Mouse (Mus musculus) liver, embryonic 15.5 days (tissue): ENCODE results near the gene Olfr1510. TPM values are rescaled to one million over a fixed set of nuclear protein-coding genes. Genes with fewer than 3 reads are reported as not detected.
"Not testable (repeated sequence)": the region's sequence is repeated elsewhere in the genome, so short reads cannot be mapped to it uniquely, and the experiment has no call there.

ENCODE experiments used
- ATAC-seq: fragments of 200-750 bp; cut with Nextera tagmentation; 2 replicates; pipeline ENCODE4 v1.8.0; 2017; ENCODE audit warnings: moderate number of reproducible peaks, mild to moderate bottlenecking, moderate library complexity; ENCODE audit not compliant: insufficient read depth
- H3K27ac ChIP-seq: fragments of 300-500 bp; sonication (generic); replicated peaks from 2 replicates; pipeline ENCODE4 v1.5.1; 2015; ENCODE audit warnings: mild to moderate bottlenecking, inconsistent platforms
- H3K27me3 ChIP-seq: fragments of 300-500 bp; sonication (generic); 2 replicates; pipeline ENCODE4 v1.6.1; 2015; ENCODE audit warnings: mild to moderate bottlenecking, inconsistent platforms
- H3K36me3 ChIP-seq: fragments of 300-500 bp; sonication (generic); replicated peaks from 2 replicates; pipeline ENCODE4 v1.6.1; 2015; ENCODE audit warnings: moderate library complexity, mild to moderate bottlenecking, inconsistent platforms
- H3K4me1 ChIP-seq: fragments of 300-500 bp; sonication (generic); replicated peaks from 2 replicates; pipeline ENCODE4 v1.6.1; 2015; ENCODE audit warnings: inconsistent platforms
- H3K4me2 ChIP-seq: fragments of 300-500 bp; sonication (generic); 2 replicates; pipeline ENCODE4 v1.6.1; 2015; ENCODE audit warnings: moderate library complexity, mild to moderate bottlenecking, inconsistent platforms
- H3K4me3 ChIP-seq: fragments of 300-500 bp; sonication (generic); replicated peaks from 2 replicates; pipeline ENCODE4 v1.5.1; 2015; ENCODE audit warnings: mild to moderate bottlenecking, inconsistent platforms
- H3K9ac ChIP-seq: fragments of 300-500 bp; sonication (generic); 2 replicates; pipeline ENCODE4 v1.6.1; 2015; ENCODE audit warnings: moderate library complexity, mild to moderate bottlenecking, inconsistent platforms
- H3K9me3 ChIP-seq: fragments of 300-500 bp; sonication (generic); replicated peaks from 2 replicates; pipeline ENCODE4 v1.6.1; 2016; ENCODE audit warnings: inconsistent platforms
- WGBS: fragments of 180-500 bp; shearing (Covaris S2); methylation state at CpG from one replicate; pipeline ENCODE4 v1.1.7; 2015; ENCODE audit warnings: mixed read lengths; ENCODE audit not compliant: insufficient replicate concordance; 5-methylcytosine and 5-hydroxymethylcytosine counted together
- polyA plus RNA-seq: library from polyadenylated mRNA; unstranded; fragments of >200 nt; fragmentation: Nextera tagmentation; extraction: Ambion mirVana; gene quantifications from 2 replicates; pipeline ENCODE4 v1.2.1, GENCODE M21; 2015

Gene Olfr1510
- not detected in 2 replicates for polyA plus RNA-seq

- no peak within 1 kb of the TSS for H3K4me3 ChIP-seq
- no peak within 1 kb of the TSS for H3K27ac ChIP-seq
- no peaks in the 10 kb centered on the region for H3K27me3 ChIP-seq
- H3K9ac ChIP-seq = no peak within 1 kb of the TSS
- WGBS = 74% methylated on average over 3 of the region's 3 CpGs
- ATAC-seq = no peak
- no peaks in the 10 kb centered on the region for H3K4me1 ChIP-seq
- no peaks in the 10 kb centered on the region for H3K9me3 ChIP-seq
- H3K36me3 ChIP-seq = no peaks in the 10 kb centered on the region
- H3K4me2 ChIP-seq = no peak within 1 kb of the TSS
These were observed at the start of gene Olfr1510 for GRCm38 (mm10) chr14:52414273-52414672. Gene Olfr1510, minus strand, starts transcription at chr14:52414373.

DNA sequence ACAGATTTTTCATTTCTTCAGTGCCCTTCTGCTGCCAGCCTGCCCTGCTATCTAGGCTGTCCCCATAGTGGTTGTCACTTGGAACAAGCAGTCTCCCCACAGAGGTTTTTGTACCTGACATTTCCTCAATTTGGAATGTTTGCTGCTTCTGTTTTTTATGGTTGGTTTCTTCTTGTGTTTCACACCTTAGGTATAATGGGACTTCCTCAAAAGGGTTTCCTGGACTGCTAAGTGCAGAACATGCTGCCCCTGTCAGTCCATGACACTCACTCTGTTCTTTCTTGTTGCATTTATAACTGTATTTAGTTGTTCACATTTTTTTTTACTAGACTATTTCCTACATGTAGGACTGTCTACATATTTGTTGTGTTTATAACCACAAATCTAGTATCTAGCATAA lies 47.8 kb upstream of the Olfr1510 start:
- Histone ChIP-seq H3K4me2 (no peak overlapping the region), H3K4me3 (no peak overlapping the region), H3K27ac (no peak overlapping the region), H3K9me3 (no peaks in the 10 kb centered on the region), H3K27me3 (no peaks in the 10 kb centered on the region), H3K36me3 (no peaks in the 10 kb centered on the region), H3K4me1 (no peaks in the 10 kb centered on the region), H3K9ac (no peak overlapping the region)
- ATAC-seq = no peak

GRCm38 (mm10) chr14:52451138-52451537 lies 37.0 kb upstream of the Olfr1510 start:
- ATAC-seq = no peak
- WGBS = 17% methylated on average over 8 of the region's 8 CpGs
- no peaks in the 10 kb centered on the region for H3K9me3 ChIP-seq
- no peaks in the 10 kb centered on the region for H3K27me3 ChIP-seq
- no peak overlapping the region for H3K27ac ChIP-seq
- no peak overlapping the region for H3K4me3 ChIP-seq
- no peaks in the 10 kb centered on the region for H3K4me1 ChIP-seq
- no peak overlapping the region for H3K4me2 ChIP-seq
- no peak overlapping the region for H3K9ac ChIP-seq
- H3K36me3 ChIP-seq = no peaks in the 10 kb centered on the region

- no peak for ATAC-seq
- H3K27ac ChIP-seq = no peak within 1 kb of the TSS
These were observed 28.5 kb upstream of the Olfr1510 start, which contains the start of gene Olfr1509 for GRCm38 (mm10) chr14:52442690-52443089. Gene Olfr1509, plus strand, starts transcription at chr14:52442990.

GRCm38 (mm10) chr14:52427686-52428085 lies 13.5 kb upstream of the Olfr1510 start:
- Histone ChIP-seq H3K4me3 (no peak overlapping the region), H3K27ac (no peak overlapping the region), H3K36me3 (no peaks in the 10 kb centered on the region), H3K4me1 (no peaks in the 10 kb centered on the region), H3K9ac (no peak overlapping the region), H3K9me3 (no peaks in the 10 kb centered on the region), H3K27me3 (no peaks in the 10 kb centered on the region), H3K4me2 (no peak overlapping the region)
- WGBS = 59% methylated on average over 1 of the region's 1 CpGs
- ATAC-seq = no peak

More at GRCm38 (mm10) chr14:52442690-52443089, 28.5 kb upstream of the Olfr1510 start, which contains the start of gene Olfr1509:
- Histone ChIP-seq H3K36me3 (no peaks in the 10 kb centered on the region), H3K9ac (no peak within 1 kb of the TSS), H3K27me3 (no peaks in the 10 kb centered on the region), H3K4me1 (no peaks in the 10 kb centered on the region), H3K4me2 (no peak within 1 kb of the TSS), H3K4me3 (no peak within 1 kb of the TSS), H3K9me3 (no peaks in the 10 kb centered on the region)

DNA sequence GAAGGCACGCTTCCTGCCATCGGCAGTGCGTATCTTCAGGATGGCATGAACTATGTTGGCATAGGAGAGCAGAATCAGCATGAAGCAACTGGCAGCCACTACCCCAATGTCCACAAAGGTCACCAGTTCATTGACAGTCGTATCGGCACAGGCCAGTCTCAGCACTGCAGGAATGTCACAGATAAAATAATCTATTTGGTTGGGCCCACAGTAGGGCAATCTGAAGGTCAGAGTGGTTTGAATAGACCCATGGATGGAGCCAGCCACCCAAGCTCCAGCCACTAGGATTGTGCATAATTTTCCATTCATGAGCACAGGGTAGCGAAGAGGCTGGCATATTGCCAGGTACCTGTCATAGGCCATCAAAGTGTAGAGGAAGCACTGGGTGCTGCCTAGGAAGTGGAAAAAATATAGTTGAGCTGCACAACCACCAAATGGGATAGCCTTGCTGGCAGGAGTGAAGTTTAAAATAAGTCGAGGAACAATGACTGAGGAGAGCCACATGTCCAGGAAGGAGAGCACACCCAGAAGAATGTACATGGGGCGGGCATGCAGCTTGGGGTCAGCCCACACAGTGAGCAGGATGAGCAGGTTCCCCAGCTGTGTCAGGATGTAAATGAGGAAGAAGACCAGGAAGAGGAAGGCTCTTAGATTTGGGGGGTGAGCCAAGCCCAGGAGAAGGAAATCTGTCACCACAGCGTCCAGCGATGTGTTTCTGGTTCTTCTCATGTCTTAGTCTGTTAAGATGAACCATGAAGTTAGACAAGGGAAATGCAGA lies 3.8 kb downstream of the Olfr1510 start:
- not testable (repeated sequence) for H3K9ac ChIP-seq, ATAC-seq, H3K9me3 ChIP-seq, H3K4me1 ChIP-seq, H3K36me3 ChIP-seq, H3K27ac ChIP-seq, H3K4me3 ChIP-seq, H3K27me3 ChIP-seq, H3K4me2 ChIP-seq
- WGBS = 50% methylated on average over 7 of the region's 10 CpGs

DNA sequence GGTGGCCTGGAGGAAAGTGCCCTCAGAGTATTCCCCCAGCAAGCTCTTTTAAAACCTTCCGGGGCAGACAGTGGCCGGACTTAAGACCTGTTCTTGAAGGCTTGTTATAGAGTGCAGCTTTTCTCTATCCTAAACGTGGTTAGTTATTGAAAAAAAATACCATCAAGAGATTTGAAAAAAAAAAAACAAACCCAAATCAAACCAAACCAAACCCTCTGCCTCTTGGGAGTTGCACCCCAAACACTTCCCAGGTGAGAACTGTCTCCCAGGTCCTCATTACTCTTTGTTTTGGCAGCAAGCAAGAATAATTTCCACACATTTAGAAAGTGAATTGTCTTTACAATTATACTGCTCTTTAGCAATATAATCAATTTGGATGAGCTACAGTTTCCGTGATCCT lies 16.9 kb downstream of the Olfr1510 start, which contains the start of gene Olfr1511:
Gene Olfr1511, minus strand, starts transcription at position 101 of the 400 bp plus-strand sequence.
- Histone ChIP-seq H3K9ac (no peak within 1 kb of the TSS), H3K36me3 (no peaks in the 10 kb centered on the region), H3K9me3 (no peaks in the 10 kb centered on the region), H3K4me1 (no peaks in the 10 kb centered on the region), H3K27ac (no peak within 1 kb of the TSS), H3K27me3 (no peaks in the 10 kb centered on the region), H3K4me2 (no peak within 1 kb of the TSS), H3K4me3 (no peak within 1 kb of the TSS)
- 59% methylated on average over 4 of the region's 4 CpGs for WGBS
- ATAC-seq = no peak

- not testable (repeated sequence) for H3K9me3 ChIP-seq, H3K4me2 ChIP-seq, H3K27me3 ChIP-seq, H3K4me3 ChIP-seq, ATAC-seq, H3K4me1 ChIP-seq, H3K9ac ChIP-seq, H3K27ac ChIP-seq, H3K36me3 ChIP-seq
- 55% methylated on average over 9 of the region's 9 CpGs for WGBS
These were observed 23.9 kb downstream of the Olfr1510 start for GRCm38 (mm10) chr14:52390084-52390848.

DNA sequence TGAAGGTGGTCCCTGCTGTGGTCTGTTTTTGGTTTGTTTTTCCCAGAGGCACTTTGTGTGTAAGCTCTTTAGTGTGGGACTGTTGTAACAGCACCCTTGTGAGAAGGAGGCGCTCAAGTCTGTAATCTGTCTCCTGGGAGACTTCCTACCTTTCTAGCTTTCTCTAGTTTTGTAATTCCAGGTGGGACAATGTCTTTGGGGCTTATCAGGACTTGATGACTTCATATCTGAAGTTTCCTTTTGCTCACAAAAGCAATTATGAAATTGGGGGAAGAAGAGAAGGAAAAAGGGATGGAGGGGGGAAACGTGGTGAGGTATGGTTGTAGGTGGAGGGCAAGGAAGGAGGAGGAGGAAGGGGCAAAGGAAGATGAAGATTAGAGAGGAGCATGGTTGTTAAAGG lies 35.1 kb downstream of the Olfr1510 start, which contains the start of gene Olfr1512:
Gene Olfr1512, minus strand, starts transcription at position 101 of the 400 bp plus-strand sequence.
- no peak within 1 kb of the TSS for H3K4me3 ChIP-seq
- no peaks in the 10 kb centered on the region for H3K9me3 ChIP-seq
- H3K36me3 ChIP-seq = no peaks in the 10 kb centered on the region
- H3K27me3 ChIP-seq = no peaks in the 10 kb centered on the region
- H3K4me2 ChIP-seq = no peak within 1 kb of the TSS
- no peak within 1 kb of the TSS for H3K27ac ChIP-seq
- no peak for ATAC-seq
- H3K4me1 ChIP-seq = no peaks in the 10 kb centered on the region
- WGBS = 53% methylated on average over 2 of the region's 2 CpGs
- no peak within 1 kb of the TSS for H3K9ac ChIP-seq

GRCm38 (mm10) chr14:52368741-52369140 lies 45.4 kb downstream of the Olfr1510 start:
- Histone ChIP-seq H3K4me2 (no peak overlapping the region), H3K36me3 (no peaks in the 10 kb centered on the region), H3K27ac (no peak overlapping the region), H3K4me1 (no peaks in the 10 kb centered on the region), H3K9me3 (no peaks in the 10 kb centered on the region), H3K4me3 (no peak overlapping the region), H3K27me3 (no peaks in the 10 kb centered on the region), H3K9ac (no peak overlapping the region)
- no peak for ATAC-seq
- 72% methylated on average over 3 of the region's 3 CpGs for WGBS
